Mouse (Mus musculus) mouse trophoblast stem cell (cell line): ENCODE data around the gene Aldh16a1.
"Not testable (repeated sequence)": the region's sequence is repeated elsewhere in the genome, so short reads cannot be mapped to it uniquely, and the experiment has no call there.

ENCODE experiments used
- in situ Hi-C, 2 experiments: fragments of 300-500 bp; cut with MseI, MboI; formaldehyde crosslinking; loops; 2 replicates in 1 of 2; 3 replicates in 1 of 2; pipeline ENCODE4 v1.15.1; 2025

Aldh16a1 gene

GRCm38 (mm10) chr7:45179469-45179868, 25.1 kb upstream of the Aldh16a1 start, which contains the start of gene Gfy:
TSS of gene Gfy (minus strand) at chr7:45179569.
- in situ Hi-C loops: no loop called here

GRCm38 (mm10) chr7:45178550-45178949, 24.2 kb upstream of the Aldh16a1 start:
- in situ Hi-C loops: no loop called here

GRCm38 (mm10) chr7:45176356-45176755, 22.0 kb upstream of the Aldh16a1 start:
- in situ Hi-C loops: no loop called here

GRCm38 (mm10) chr7:45175929-45176328, 21.5 kb upstream of the Aldh16a1 start:
- in situ Hi-C loops: no loop called here

GRCm38 (mm10) chr7:45175398-45175797, 21.0 kb upstream of the Aldh16a1 start:
- in situ Hi-C loops: no loop called here

- in situ Hi-C loops: no loop called here
Observed at GRCm38 (mm10) chr7:45174567-45175280, 20.3 kb upstream of the Aldh16a1 start.

GRCm38 (mm10) chr7:45173772-45174171, 19.4 kb upstream of the Aldh16a1 start:
- in situ Hi-C loops: not testable (repeated sequence)

GRCm38 (mm10) chr7:45172974-45173373, 18.6 kb upstream of the Aldh16a1 start:
- in situ Hi-C loops: no loop called here

GRCm38 (mm10) chr7:45169495-45169894, 15.1 kb upstream of the Aldh16a1 start:
- in situ Hi-C loops: no loop called here

GRCm38 (mm10) chr7:45168656-45169055, 14.3 kb upstream of the Aldh16a1 start:
- in situ Hi-C loops: no loop called here

- in situ Hi-C loops: no loop called here
Observed at GRCm38 (mm10) chr7:45167761-45168445, 13.5 kb upstream of the Aldh16a1 start.

- in situ Hi-C loops: no loop called here
Observed at GRCm38 (mm10) chr7:45166950-45167401, 12.6 kb upstream of the Aldh16a1 start.

- in situ Hi-C loops: no loop called here
Observed at GRCm38 (mm10) chr7:45165701-45166100, 11.3 kb upstream of the Aldh16a1 start.

- in situ Hi-C loops: loop anchor here in 1 of 2 experiments (5.0 kb wide), 1 partner anchor 37 kb away; the partner anchor contains the start of gene Ccdc155
Observed at GRCm38 (mm10) chr7:45164833-45165232, 10.4 kb upstream of the Aldh16a1 start.

GRCm38 (mm10) chr7:45163735-45164490, 9.5 kb upstream of the Aldh16a1 start, which contains the start of gene Slc17a7:
TSS of gene Slc17a7 (plus strand) at chr7:45163949.
- in situ Hi-C loops: loop anchor here in 1 of 2 experiments (5.0 kb wide), 1 partner anchor 38 kb away; the partner anchor contains the start of gene Ccdc155

GRCm38 (mm10) chr7:45162996-45163615, 8.7 kb upstream of the Aldh16a1 start:
- in situ Hi-C loops: loop anchor here in 1 of 2 experiments (5.0 kb wide), 1 partner anchor 39 kb away; the partner anchor contains the start of gene Ccdc155

GRCm38 (mm10) chr7:45162551-45162950, 8.2 kb upstream of the Aldh16a1 start:
- in situ Hi-C loops: loop anchor here in 1 of 2 experiments (5.0 kb wide), 1 partner anchor 40 kb away; the partner anchor contains the start of gene Ccdc155

- in situ Hi-C loops: loop anchor here in 1 of 2 experiments (5.0 kb wide), 1 partner anchor 40 kb away; the partner anchor contains the start of gene Ccdc155
Observed at GRCm38 (mm10) chr7:45161612-45162473, 7.5 kb upstream of the Aldh16a1 start.

- in situ Hi-C loops: loop anchor here in 1 of 2 experiments (5.0 kb wide), 1 partner anchor 41 kb away; the partner anchor contains the start of gene Ccdc155
Observed at GRCm38 (mm10) chr7:45160866-45161265, 6.5 kb upstream of the Aldh16a1 start.

GRCm38 (mm10) chr7:45160316-45160800, 6.0 kb upstream of the Aldh16a1 start:
- in situ Hi-C loops: loop anchor here in 1 of 2 experiments (5.0 kb wide), 1 partner anchor 42 kb away; the partner anchor contains the start of gene Ccdc155
